Mouse (Mus musculus): Measurements from ENCODE around the gene Fads6.

Fads6 gene

GRCm38 (mm10) chr11:115300745-115301144, 3.3 kb upstream of the Fads6 start:
- DNase-seq (ENCODE audit: low spot score in 2 of 2): no peak

GRCm38 (mm10) chr11:115298160-115298559, 697 bp upstream of the Fads6 start:
- DNase-seq (ENCODE audit: low spot score in 2 of 2): no peak

- no peak for DNase-seq (ENCODE audit: low spot score in 2 of 2)
Measured at GRCm38 (mm10) chr11:115296471-115297210, 822 bp downstream of the Fads6 start.

GRCm38 (mm10) chr11:115295939-115296338, 1.5 kb downstream of the Fads6 start:
- DNase-seq (ENCODE audit: low spot score in 2 of 2): no peak

- DNase-seq (ENCODE audit: low spot score in 2 of 2): no peak
Measured at GRCm38 (mm10) chr11:115292631-115293375, 4.7 kb downstream of the Fads6 start.

- DNase-seq (ENCODE audit: low spot score in 2 of 2): no peak
Measured at GRCm38 (mm10) chr11:115291503-115291902, 6.0 kb downstream of the Fads6 start.

GRCm38 (mm10) chr11:115290919-115291318, 6.5 kb downstream of the Fads6 start:
- DNase-seq (ENCODE audit: low spot score in 2 of 2): no peak

GRCm38 (mm10) chr11:115290314-115290713, 7.1 kb downstream of the Fads6 start:
- no peak for DNase-seq (ENCODE audit: low spot score in 2 of 2)

- no peak for DNase-seq (ENCODE audit: low spot score in 2 of 2)
Measured at GRCm38 (mm10) chr11:115289885-115290284, 7.6 kb downstream of the Fads6 start.

GRCm38 (mm10) chr11:115288305-115288704, 9.2 kb downstream of the Fads6 start:
- DNase-seq (ENCODE audit: low spot score in 2 of 2): no peak

- DNase-seq (ENCODE audit: low spot score in 2 of 2): no peak
Measured at GRCm38 (mm10) chr11:115287386-115287785, 10.1 kb downstream of the Fads6 start.

- DNase-seq (ENCODE audit: low spot score in 2 of 2): no peak
Measured at GRCm38 (mm10) chr11:115286201-115286993, 11.1 kb downstream of the Fads6 start.

GRCm38 (mm10) chr11:115285282-115285681, 12.2 kb downstream of the Fads6 start:
- no peak for DNase-seq (ENCODE audit: low spot score in 2 of 2)

- no peak for DNase-seq (ENCODE audit: low spot score in 2 of 2)
Measured at GRCm38 (mm10) chr11:115283891-115284620, 13.4 kb downstream of the Fads6 start.

GRCm38 (mm10) chr11:115283486-115283765, 14.0 kb downstream of the Fads6 start:
- DNase-seq (ENCODE audit: low spot score in 2 of 2): no peak

GRCm38 (mm10) chr11:115282723-115283485, 14.6 kb downstream of the Fads6 start:
- DNase-seq (ENCODE audit: low spot score in 2 of 2): no peak

- DNase-seq (ENCODE audit: low spot score in 2 of 2): no peak
Measured at GRCm38 (mm10) chr11:115282295-115282694, 15.2 kb downstream of the Fads6 start.

GRCm38 (mm10) chr11:115279726-115280125, 17.7 kb downstream of the Fads6 start:
- DNase-seq (ENCODE audit: low spot score in 2 of 2): no peak

GRCm38 (mm10) chr11:115278176-115278575, 19.3 kb downstream of the Fads6 start:
- no peak for DNase-seq (ENCODE audit: low spot score in 2 of 2)

GRCm38 (mm10) chr11:115277604-115277975, 19.9 kb downstream of the Fads6 start:
- DNase-seq (ENCODE audit: low spot score in 2 of 2): no peak

All from cerebellum, postnatal 4 days (tissue).